Mouse (Mus musculus) CH12.LX (cell line): Measurements from ENCODE around the gene Apeh. TPM values are rescaled to one million over a fixed set of nuclear protein-coding genes. Genes with fewer than 3 reads are reported as not detected.

Source experiments
- DNase-seq: peaks from one replicate; pipeline ENCODE4 v3.0.0-alpha.2; 2013; ENCODE audit errors: extremely low read depth
- H3K27ac ChIP-seq: 2 replicates; pipeline ENCODE4 v1.5.1; 2012; ENCODE audit warnings: low read depth, mild to moderate bottlenecking, control low read depth, moderate library complexity; ENCODE audit not compliant: insufficient read depth
- H3K27me3 ChIP-seq: replicated peaks from 2 replicates; pipeline ENCODE3; 2012; ENCODE audit warnings: inconsistent platforms
- H3K36me3 ChIP-seq, 2 experiments: replicated peaks in 1 of 2; 2 replicates each; pipeline versions ENCODE3 to v1.6.1; 2012; ENCODE audit warnings: inconsistent platforms in 1 of 2, low read length in 1 of 2, mild to moderate bottlenecking in 1 of 2, mixed read lengths in 1 of 2, moderate library complexity in 1 of 2; ENCODE audit not compliant: control insufficient read depth in 1 of 2, insufficient read depth in 1 of 2
- H3K4me1 ChIP-seq, 2 experiments: 2 replicates each; pipeline ENCODE4 v1.6.1; 2012; ENCODE audit warnings: inconsistent platforms in 1 of 2, moderate library complexity in 1 of 2; ENCODE audit not compliant: insufficient read depth in 2 of 2, control insufficient read depth in 1 of 2
- H3K4me2 ChIP-seq: 2 replicates; pipeline ENCODE4 v1.6.1; 2012; ENCODE audit warnings: low read depth, mild to moderate bottlenecking, control low read depth; ENCODE audit not compliant: poor library complexity, insufficient read depth, severe bottlenecking
- H3K4me3 ChIP-seq, 3 experiments: fragments of 150-350 bp in 1 of 3; sonication (generic) in 1 of 3; replicated peaks in 1 of 3; 2 replicates each; pipeline versions ENCODE3 to v1.5.1; 2011 to 2012; ENCODE audit warnings: low read depth in 2 of 3, low read length in 2 of 3, mild to moderate bottlenecking in 2 of 3, moderate library complexity in 2 of 3, control low read depth in 1 of 3, improper control_type of control experiment in 1 of 3, inconsistent platforms in 1 of 3, mixed read lengths in 1 of 3; ENCODE audit not compliant: poor library complexity in 1 of 3
- H3K79me2 ChIP-seq: replicated peaks from 2 replicates; pipeline ENCODE4 v1.6.1; 2012; ENCODE audit warnings: mild to moderate bottlenecking, moderate library complexity; ENCODE audit not compliant: control insufficient read depth, poor library complexity, insufficient read depth, severe bottlenecking; ENCODE audit errors: extremely low read depth
- H3K9ac ChIP-seq: 2 replicates; pipeline ENCODE4 v1.6.1; 2012; ENCODE audit warnings: low read depth, mild to moderate bottlenecking, control low read depth, moderate library complexity; ENCODE audit not compliant: insufficient read depth
- H3K9me3 ChIP-seq: replicated peaks from 2 replicates; pipeline ENCODE3; 2012; ENCODE audit warnings: low read length, inconsistent platforms, mixed read lengths
- BHLHE40 ChIP-seq: IDR thresholded peaks from 2 replicates; pipeline ENCODE4 v1.6.1; 2011; ENCODE audit warnings: mild to moderate bottlenecking, low read depth, low read length, improper control_type of control experiment
- CHD1 ChIP-seq: IDR thresholded peaks from 2 replicates; pipeline ENCODE4 v1.6.1; 2012; ENCODE audit warnings: low read depth, low read length, improper control_type of control experiment, inconsistent platforms
- CTCF ChIP-seq, 2 experiments: IDR thresholded peaks in 1 of 2; conservative IDR thresholded peaks in 1 of 2; 2 replicates each; pipeline ENCODE4 v1.5.1; 2011 to 2012; ENCODE audit warnings: low read depth in 2 of 2, low read length in 2 of 2, improper control_type of control experiment in 1 of 2, inconsistent platforms in 1 of 2, mild to moderate bottlenecking in 1 of 2, moderate library complexity in 1 of 2
- ELF1 ChIP-seq: IDR thresholded peaks from 2 replicates; pipeline ENCODE4 v1.6.1; 2014; ENCODE audit warnings: low read depth, mild to moderate bottlenecking, inconsistent platforms, low read length, improper control_type of control experiment
- EP300 ChIP-seq: IDR thresholded peaks from 2 replicates; pipeline ENCODE4 v1.6.1; 2011; ENCODE audit warnings: low read length, improper control_type of control experiment
- ETS1 ChIP-seq: conservative IDR thresholded peaks from 2 replicates; pipeline ENCODE4 v1.6.1; 2012; ENCODE audit warnings: low read depth, mild to moderate bottlenecking, inconsistent platforms, low read length, improper control_type of control experiment, moderate library complexity
- GABPA ChIP-seq: IDR thresholded peaks from 2 replicates; pipeline ENCODE4 v1.6.1; 2012; ENCODE audit warnings: low read depth, low read length, improper control_type of control experiment, inconsistent platforms; ENCODE audit not compliant: insufficient replicate concordance
- JUN ChIP-seq: IDR thresholded peaks from 2 replicates; pipeline ENCODE4 v1.6.1; 2011; ENCODE audit warnings: low read depth, mild to moderate bottlenecking, low read length, improper control_type of control experiment, moderate library complexity; ENCODE audit not compliant: insufficient read depth
- JUND ChIP-seq: conservative IDR thresholded peaks from 2 replicates; pipeline ENCODE4 v1.6.1; 2011; ENCODE audit warnings: low read depth, low read length, improper control_type of control experiment
- KAT2A ChIP-seq: IDR thresholded peaks from 2 replicates; pipeline ENCODE4 v1.6.1; 2012; ENCODE audit warnings: low read length, improper control_type of control experiment, inconsistent platforms; ENCODE audit not compliant: insufficient replicate concordance
- MAFK ChIP-seq: IDR thresholded peaks from 2 replicates; pipeline ENCODE4 v1.6.1; 2011; ENCODE audit warnings: low read length, improper control_type of control experiment; ENCODE audit not compliant: insufficient replicate concordance
- MAX ChIP-seq: IDR thresholded peaks from 2 replicates; pipeline ENCODE4 v1.6.1; 2011; ENCODE audit warnings: low read length, improper control_type of control experiment
- MAZ ChIP-seq: IDR thresholded peaks from 2 replicates; pipeline ENCODE4 v1.6.1; 2012; ENCODE audit warnings: low read depth, mild to moderate bottlenecking, inconsistent platforms, low read length, improper control_type of control experiment, moderate library complexity
- MEF2A ChIP-seq: IDR thresholded peaks from 2 replicates; pipeline ENCODE4 v1.6.1; 2014; ENCODE audit warnings: low read depth, mild to moderate bottlenecking, inconsistent platforms, low read length, improper control_type of control experiment, borderline replicate concordance
- NELFE ChIP-seq: IDR thresholded peaks from 2 replicates; pipeline ENCODE4 v1.6.1; 2011; ENCODE audit warnings: low read depth, low read length, improper control_type of control experiment
- NRF1 ChIP-seq: IDR thresholded peaks from 2 replicates; pipeline ENCODE4 v1.6.1; 2014; ENCODE audit warnings: low read depth, mild to moderate bottlenecking, inconsistent platforms, low read length, improper control_type of control experiment, moderate library complexity
- POLR2A ChIP-seq: IDR thresholded peaks from 2 replicates; pipeline ENCODE4 v1.6.1; 2011; ENCODE audit warnings: low read depth, mild to moderate bottlenecking, improper control_type of control experiment, low read length
- RAD21 ChIP-seq: IDR thresholded peaks from 2 replicates; pipeline ENCODE4 v1.6.1; 2011; ENCODE audit warnings: low read depth, mild to moderate bottlenecking, low read length, improper control_type of control experiment, moderate library complexity
- RCOR1 ChIP-seq: conservative IDR thresholded peaks from 2 replicates; pipeline ENCODE4 v1.6.1; 2012; ENCODE audit warnings: low read depth, mild to moderate bottlenecking, inconsistent platforms, low read length, improper control_type of control experiment
- SMC3 ChIP-seq: IDR thresholded peaks from 2 replicates; pipeline ENCODE4 v1.6.1; 2011; ENCODE audit warnings: low read depth, low read length, improper control_type of control experiment
- TBP ChIP-seq: conservative IDR thresholded peaks from 2 replicates; pipeline ENCODE4 v1.6.1; 2011; ENCODE audit warnings: low read depth, low read length, improper control_type of control experiment
- UBTF ChIP-seq: IDR thresholded peaks from 2 replicates; pipeline ENCODE4 v1.6.1; 2012; ENCODE audit warnings: low read depth, mild to moderate bottlenecking, inconsistent platforms, low read length, improper control_type of control experiment, moderate library complexity
- USF1 ChIP-seq: IDR thresholded peaks from 2 replicates; pipeline ENCODE4 v1.6.1; 2014; ENCODE audit warnings: low read depth, mild to moderate bottlenecking, inconsistent platforms, low read length, improper control_type of control experiment
- USF2 ChIP-seq: conservative IDR thresholded peaks from 2 replicates; pipeline ENCODE4 v1.6.1; 2011; ENCODE audit warnings: low read depth, low read length, improper control_type of control experiment
- ZKSCAN1 ChIP-seq: IDR thresholded peaks from 2 replicates; pipeline ENCODE4 v1.6.1; 2012; ENCODE audit warnings: low read depth, inconsistent platforms, low read length, improper control_type of control experiment, borderline replicate concordance
- ZMIZ1 ChIP-seq: IDR thresholded peaks from 2 replicates; pipeline ENCODE4 v1.6.1; 2012; ENCODE audit warnings: low read depth, mild to moderate bottlenecking, inconsistent platforms, low read length, improper control_type of control experiment
- ZNF384 ChIP-seq: IDR thresholded peaks from 2 replicates; pipeline ENCODE4 v1.6.1; 2012; ENCODE audit warnings: low read depth, low read length, improper control_type of control experiment, inconsistent platforms
- dilution Hi-C: fragments of 300-500 bp; cut with MboI; formaldehyde crosslinking; loops from 2 replicates; pipeline ENCODE4 v1.14.3; 2020; ENCODE audit warnings: low sequenced_read_pairs; ENCODE audit not compliant: extremely low pct_unique_long_range_greater_than_20kb, extremely low pct_ligation_motif_present
- in situ Hi-C: fragments of 300-500 bp; cut with MboI; formaldehyde crosslinking; loops from 3 replicates; pipeline ENCODE4 v1.14.3; 2019; ENCODE audit warnings: low sequenced_read_pairs, low pct_ligation_motif_present, low pct_unique_long_range_greater_than_20kb, mixed read lengths
- polyA plus RNA-seq: library from polyadenylated mRNA; unstranded; fragments of >175 nt; gene quantifications from 2 replicates; pipeline ENCODE4 v1.2.1, GENCODE M21; 2012; ENCODE audit warnings: low read depth; ENCODE audit not compliant: insufficient read length
- total RNA-seq, 2 experiments: library from RNA; depleted of rRNA; stranded (reverse); fragments of 300-350 nt in 1 of 2; fragments of >200 nt in 1 of 2; gene quantifications; 2 replicates each; pipeline ENCODE4 v1.2.3; 2012 to 2014

Gene Apeh
- total and polyA plus RNA-seq, 3 experiments, result 36.2 to 69.5 (median 53.2) TPM

DNA sequence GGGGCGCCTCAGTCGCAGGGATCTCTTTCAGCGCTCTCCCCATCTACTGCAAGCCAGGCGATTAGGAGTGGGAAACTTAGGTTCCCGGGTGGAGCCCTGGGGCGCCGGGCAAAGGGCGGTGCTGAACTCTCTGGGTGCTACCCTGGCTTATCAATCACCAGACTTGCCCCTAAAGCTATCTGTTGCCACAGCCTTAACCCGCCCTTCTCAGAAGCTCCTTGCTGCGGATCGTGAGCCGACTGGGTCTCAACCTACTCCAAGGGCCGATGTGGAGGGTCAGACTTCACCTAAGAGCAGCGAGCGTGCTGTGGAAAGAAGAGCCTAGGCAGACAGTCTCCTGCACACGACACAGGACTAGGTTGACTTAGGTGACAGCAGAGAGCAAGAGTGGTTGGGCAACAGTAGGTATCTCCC is 599 bp upstream of the Apeh start:
- Histone ChIP-seq H3K4me1 (peaks cover 5 to 33% of the 10 kb centered on the region in 2 experiments), H3K4me3 (peak overlapping the region; percentile 31 to 43 (median 41)), H3K27me3 (no peaks in the 10 kb centered on the region), H3K9me3 (no peaks in the 10 kb centered on the region), H3K27ac (no peak overlapping the region; the same call in 1 of the 2 replicates), H3K79me2 (peaks cover 9% of the 10 kb centered on the region), H3K4me2 (peak overlapping the region; percentile 90), H3K36me3 (peaks cover 36 to 57% of the 10 kb centered on the region in 2 experiments), H3K9ac (peak overlapping the region; percentile 60)
- TF ChIP-seq RCOR1 (no peak), RAD21 (no peak), NELFE (no peak), CHD1 (no peak), MAFK (no peak), SMC3 (no peak), MAX (no peak)
- in situ Hi-C loops (loop anchor here (5.0 kb wide), 1 partner anchor 107 kb away; no protein-coding TSS in a partner anchor), dilution Hi-C loops (no loop called here)
- DNase-seq, result no peak

DNA sequence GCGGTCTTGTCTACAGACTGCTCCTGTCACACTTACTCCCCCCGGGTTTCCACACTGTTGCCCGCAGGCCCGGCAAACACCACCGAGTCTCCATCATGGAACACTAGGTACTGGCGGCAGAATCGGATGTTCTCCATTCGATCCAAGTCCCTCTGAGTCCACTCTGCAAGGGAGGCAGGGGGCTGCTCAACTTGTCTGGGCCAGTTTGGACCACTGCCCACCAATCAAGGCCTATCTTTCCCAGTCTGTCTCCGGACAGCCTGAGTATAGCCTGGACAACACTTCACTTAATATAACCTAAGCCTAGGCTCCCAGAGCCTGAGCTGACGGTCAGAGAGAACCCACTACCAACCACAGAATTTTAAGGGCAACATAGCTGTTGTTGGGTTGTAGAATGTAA is 820 bp downstream of the Apeh start:
- H3K27ac ChIP-seq, result no peak overlapping the region
- peaks cover 41 to 58% of the 10 kb centered on the region in 2 experiments for H3K36me3 ChIP-seq

DNA sequence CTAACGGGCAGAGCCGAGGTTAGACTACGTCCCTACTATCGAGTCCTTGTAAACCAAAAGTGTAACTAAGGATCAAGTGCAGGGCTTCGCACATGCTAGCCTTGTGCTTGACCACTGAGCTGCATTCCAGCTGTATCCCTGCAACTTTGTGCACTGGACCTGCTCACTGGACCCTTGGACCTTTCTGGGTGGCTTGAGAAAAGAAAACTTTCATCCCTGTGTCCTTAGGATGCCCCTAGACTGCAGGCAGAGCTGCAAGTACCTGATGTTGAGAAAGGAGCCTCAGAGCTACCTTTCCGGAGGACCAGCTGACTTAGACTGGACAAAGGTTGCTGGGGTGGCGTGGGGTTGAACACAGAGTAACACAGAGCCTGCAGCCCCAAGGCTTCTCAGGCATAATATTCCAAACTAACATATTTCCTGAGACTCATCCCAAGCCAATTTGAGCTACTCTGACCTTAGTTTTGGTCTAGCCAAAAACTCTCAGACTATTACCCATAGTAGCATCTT is 3.7 kb downstream of the Apeh start:
- dilution Hi-C loops, result no loop called here
- no peak overlapping the region for H3K27ac ChIP-seq

More for the DNA sequence above, 820 bp downstream of the Apeh start:
- no peaks in the 10 kb centered on the region for H3K9me3 ChIP-seq
- TF ChIP-seq GABPA (no peak), SMC3 (no peak), JUN (no peak), ZMIZ1 (no peak), ELF1 (no peak), ETS1 (no peak), MEF2A (no peak), CTCF (conservative IDR thresholded peaks at IDR 0.05 in 1 of 2, IDR thresholded peaks at IDR 0.05 in 1 of 2; ENCODE audit: low read depth in 2 of 2, low read length in 2 of 2) (no peak), NRF1 (no peak), USF2 (no peak), NELFE (no peak), EP300 (no peak)
- in situ Hi-C loops (no loop called here), dilution Hi-C loops (no loop called here)
- peak overlapping the region; percentile 67 to 89 (median 87) for H3K4me3 ChIP-seq
- peaks cover 5 to 33% of the 10 kb centered on the region in 2 experiments for H3K4me1 ChIP-seq
- peaks cover 9% of the 10 kb centered on the region for H3K79me2 ChIP-seq
- peak overlapping the region; percentile 64 for H3K9ac ChIP-seq
- DNase-seq, result no peak
- no peaks in the 10 kb centered on the region for H3K27me3 ChIP-seq
- peak overlapping the region; percentile 72 for H3K4me2 ChIP-seq

More for the DNA sequence above, 3.7 kb downstream of the Apeh start:
- no peaks in the 10 kb centered on the region for H3K27me3 ChIP-seq
- TF ChIP-seq MAZ (no peak), NRF1 (no peak), ETS1 (no peak), ZKSCAN1 (no peak), JUND (no peak), MAFK (no peak), CHD1 (no peak), NELFE (no peak), CTCF (conservative IDR thresholded peaks at IDR 0.05 in 1 of 2, IDR thresholded peaks at IDR 0.05 in 1 of 2; ENCODE audit: low read depth in 2 of 2, low read length in 2 of 2) (no peak), UBTF (no peak), BHLHE40 (no peak), ZNF384 (no peak), TBP (no peak), RCOR1 (no peak), KAT2A (no peak), POLR2A (no peak), USF1 (no peak)
- H3K9ac ChIP-seq, result no peak overlapping the region
- no peak for DNase-seq
- H3K4me3 ChIP-seq, result no peak overlapping the region
- H3K79me2 ChIP-seq, result peaks cover 9% of the 10 kb centered on the region
- in situ Hi-C loops, result no loop called here
- H3K9me3 ChIP-seq, result no peaks in the 10 kb centered on the region
- peaks cover 70 to 74% of the 10 kb centered on the region in 2 experiments for H3K36me3 ChIP-seq
- peaks cover 5 to 26% of the 10 kb centered on the region in 2 experiments for H3K4me1 ChIP-seq
- H3K4me2 ChIP-seq, result no peak overlapping the region
